Mouse (Mus musculus): ENCODE data around the gene Zfp13. TPM values are rescaled to one million over a fixed set of nuclear protein-coding genes. Genes with fewer than 3 reads are reported as not detected.

The Zfp13 gene
- polyA plus RNA-seq, 1 experiment from 2014 or later: 24.9 TPM

DNA sequence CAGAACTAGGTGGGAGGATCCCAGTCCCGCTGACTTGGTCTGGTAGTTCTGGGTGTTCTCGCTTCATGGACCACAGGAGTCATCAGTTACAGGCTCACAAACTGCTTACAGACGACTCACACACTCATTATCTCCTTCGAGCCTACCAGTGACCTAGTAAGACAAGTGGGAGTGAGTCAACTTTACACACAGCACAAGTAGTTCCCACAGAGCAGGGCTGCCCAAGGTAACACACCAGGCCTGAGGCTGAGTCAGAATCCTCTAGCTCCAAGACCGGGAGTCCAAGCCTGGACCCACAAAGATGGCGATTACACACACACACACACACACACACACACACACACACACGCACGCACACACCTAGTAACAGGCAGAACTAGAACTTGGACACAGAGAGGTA is 14.5 kb downstream of the Zfp13 start:
- peaks cover 25% of the 10 kb centered on the region for H3K4me1 ChIP-seq
- no peaks in the 10 kb centered on the region for H3K27me3 ChIP-seq
- no peak overlapping the region for H3K27ac ChIP-seq
- peak overlapping the region; percentile 73 for H3K4me3 ChIP-seq
- peak overlapping the region; percentile 85 for H3K9ac ChIP-seq
- peaks cover 19% of the 10 kb centered on the region for H3K36me3 ChIP-seq
- WGBS: 81% methylated on average over 8 of the region's 8 CpGs
- peak overlapping the region; percentile 93 for H3K4me2 ChIP-seq (replicated peaks)
- H3K9me3 ChIP-seq (replicated peaks): no peaks in the 10 kb centered on the region
- ATAC-seq (ENCODE audit: low FRiP score): no peak

DNA sequence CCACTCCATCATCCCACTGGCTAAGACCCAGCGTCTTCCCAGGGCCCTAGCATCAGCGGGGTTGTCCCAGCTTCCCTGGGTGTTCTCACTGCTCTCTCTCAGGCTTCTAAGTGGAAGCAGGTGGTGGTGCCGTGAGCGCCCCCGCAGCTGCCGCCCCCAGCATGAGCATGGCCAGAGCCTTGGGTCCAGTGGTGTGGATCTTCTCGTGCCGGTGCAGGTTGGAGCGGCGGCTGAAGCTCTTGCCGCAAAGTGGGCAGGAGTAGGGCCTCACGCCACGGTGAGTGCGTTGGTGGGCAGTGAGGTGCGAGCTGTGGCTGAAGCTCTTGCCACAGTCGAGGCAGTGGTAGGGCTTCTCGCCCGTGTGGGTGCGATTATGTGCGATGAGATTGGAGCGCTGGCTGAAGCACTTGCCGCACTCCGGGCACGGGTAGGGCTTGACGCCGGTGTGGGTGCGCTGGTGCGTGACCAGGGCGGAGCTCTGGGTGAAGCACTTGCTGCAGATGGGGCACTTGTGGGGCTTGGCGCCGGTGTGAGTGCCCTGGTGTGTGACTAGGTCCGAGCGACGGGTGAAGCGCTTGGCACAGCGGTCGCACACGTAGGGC is 23.2 kb downstream of the Zfp13 start:
- ATAC-seq (ENCODE audit: low FRiP score): no peak
- H3K9ac ChIP-seq: no peak overlapping the region
- H3K9me3 ChIP-seq (replicated peaks): no peaks in the 10 kb centered on the region
- no peak overlapping the region for H3K4me3 ChIP-seq
- 95% methylated on average over 38 of the region's 38 CpGs for WGBS
- no peak overlapping the region for H3K4me2 ChIP-seq (replicated peaks)
- peaks cover 74% of the 10 kb centered on the region for H3K36me3 ChIP-seq
- no peak overlapping the region for H3K27ac ChIP-seq
- no peaks in the 10 kb centered on the region for H3K4me1 ChIP-seq
- no peaks in the 10 kb centered on the region for H3K27me3 ChIP-seq

- WGBS: 93% methylated on average over 8 of the region's 8 CpGs
- H3K27me3 ChIP-seq: no peaks in the 10 kb centered on the region
- H3K9me3 ChIP-seq (replicated peaks): no peaks in the 10 kb centered on the region
- H3K27ac ChIP-seq: no peak overlapping the region
- no peak overlapping the region for H3K4me2 ChIP-seq (replicated peaks)
- no peak overlapping the region for H3K4me3 ChIP-seq
- no peaks in the 10 kb centered on the region for H3K4me1 ChIP-seq
- no peak overlapping the region for H3K9ac ChIP-seq
- H3K36me3 ChIP-seq: peaks cover 56% of the 10 kb centered on the region
- ATAC-seq (ENCODE audit: low FRiP score): no peak
These were observed 25.2 kb downstream of the Zfp13 start for GRCm38 (mm10) chr17:23574130-23574529.

DNA sequence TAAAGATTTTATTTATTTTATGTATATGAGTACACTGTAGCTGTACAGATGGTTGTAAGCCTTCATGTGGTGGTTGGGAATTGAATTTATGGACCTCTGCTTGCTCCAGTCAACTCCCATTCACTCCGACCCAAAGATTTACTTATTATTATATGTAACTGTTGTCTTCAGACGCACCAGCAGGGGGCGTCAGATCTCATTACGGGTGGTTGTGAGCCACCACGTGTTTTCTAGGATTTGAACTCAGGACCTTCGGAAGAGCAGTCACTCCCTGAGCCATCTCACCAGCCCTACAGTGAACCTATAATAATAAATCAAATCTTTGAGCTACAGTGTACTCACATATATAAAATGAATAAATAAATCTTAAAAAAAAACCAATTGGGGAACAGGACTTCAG is 27.2 kb downstream of the Zfp13 start:
- no peaks in the 10 kb centered on the region for H3K9me3 ChIP-seq (replicated peaks)
- peaks cover 40% of the 10 kb centered on the region for H3K36me3 ChIP-seq
- H3K4me3 ChIP-seq: no peak overlapping the region
- 79% methylated on average over 6 of the region's 6 CpGs for WGBS
- no peaks in the 10 kb centered on the region for H3K27me3 ChIP-seq
- no peaks in the 10 kb centered on the region for H3K4me1 ChIP-seq
- H3K9ac ChIP-seq: no peak overlapping the region
- no peak for ATAC-seq (ENCODE audit: low FRiP score)
- no peak overlapping the region for H3K4me2 ChIP-seq (replicated peaks)
- no peak overlapping the region for H3K27ac ChIP-seq

DNA sequence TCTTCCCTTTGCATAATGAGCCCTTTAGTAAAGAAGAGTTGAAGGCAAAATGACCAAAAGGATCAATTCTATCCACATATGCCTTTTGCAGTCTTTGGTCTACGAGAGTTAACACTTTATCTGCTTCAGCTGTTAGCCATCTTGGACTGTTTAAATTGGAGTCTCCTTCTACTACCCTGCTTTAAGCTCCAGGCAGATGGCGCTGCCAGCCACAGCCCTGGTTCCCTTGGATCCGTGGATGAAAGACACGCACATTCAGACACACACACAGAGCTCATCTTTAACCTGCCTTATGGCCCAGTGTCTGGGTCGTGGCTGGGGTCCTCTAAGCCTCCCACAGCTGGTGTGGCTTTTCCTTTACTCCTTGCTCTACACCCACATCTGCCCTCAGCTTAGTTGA is 28.2 kb downstream of the Zfp13 start:
- 27% methylated on average over 5 of the region's 5 CpGs for WGBS

DNA sequence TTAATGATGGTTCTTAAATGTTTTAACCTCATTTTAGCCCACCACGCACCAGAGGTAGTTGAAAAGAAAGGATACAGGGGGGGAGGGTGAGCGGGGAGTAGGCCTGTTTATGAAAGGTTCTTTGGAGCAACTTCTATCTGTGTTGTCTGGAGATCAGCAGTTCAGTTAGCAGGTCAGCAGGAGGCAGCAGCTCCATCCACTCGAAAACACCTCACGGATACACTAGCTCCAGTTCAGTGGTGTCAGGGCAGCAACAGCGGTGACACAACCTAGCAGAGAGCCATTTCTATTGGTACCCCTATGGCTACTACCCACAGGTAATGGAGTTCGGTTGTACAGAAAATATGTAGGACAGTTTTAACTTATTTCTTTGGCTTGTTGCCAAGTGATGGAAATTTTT is 29.3 kb downstream of the Zfp13 start:
- ATAC-seq (ENCODE audit: low FRiP score): no peak
- H3K4me2 ChIP-seq (replicated peaks): no peak overlapping the region
- H3K4me1 ChIP-seq: peaks cover 2% of the 10 kb centered on the region
- H3K9me3 ChIP-seq (replicated peaks): no peaks in the 10 kb centered on the region
- no peak overlapping the region for H3K4me3 ChIP-seq
- H3K27me3 ChIP-seq: no peaks in the 10 kb centered on the region
- no peak overlapping the region for H3K27ac ChIP-seq
- H3K36me3 ChIP-seq: peaks cover 19% of the 10 kb centered on the region
- WGBS: 44% methylated on average over 6 of the region's 6 CpGs
- H3K9ac ChIP-seq: no peak overlapping the region

More for the DNA sequence above, 28.2 kb downstream of the Zfp13 start:
- ATAC-seq (ENCODE audit: low FRiP score): no peak
- Histone ChIP-seq H3K9me3 (replicated peaks) (no peaks in the 10 kb centered on the region), H3K4me2 (replicated peaks) (no peak overlapping the region), H3K27ac (no peak overlapping the region), H3K4me1 (no peaks in the 10 kb centered on the region), H3K36me3 (peaks cover 30% of the 10 kb centered on the region), H3K4me3 (no peak overlapping the region), H3K27me3 (no peaks in the 10 kb centered on the region), H3K9ac (no peak overlapping the region)

DNA sequence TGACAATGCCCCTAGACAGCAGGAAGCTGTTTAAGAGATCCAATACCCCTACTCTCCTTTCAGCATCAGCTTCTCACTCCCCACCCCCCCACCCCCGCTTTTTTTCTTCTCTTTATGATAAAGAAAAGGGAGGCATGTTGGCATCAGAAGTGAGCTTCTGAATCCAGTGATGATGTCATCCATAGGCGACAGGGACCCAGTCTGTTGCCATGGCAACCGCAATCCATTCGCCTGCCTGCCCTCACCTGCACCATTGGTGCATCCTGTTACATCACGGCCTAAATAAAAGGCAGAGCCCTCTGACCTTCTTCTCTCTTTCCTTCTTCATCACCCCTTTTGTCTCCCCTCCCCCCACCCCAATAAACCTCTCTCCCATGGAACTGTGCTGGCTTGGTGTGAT is 30.9 kb downstream of the Zfp13 start:
- H3K4me3 ChIP-seq: no peak overlapping the region
- H3K9ac ChIP-seq: no peak overlapping the region
- WGBS: 29% methylated on average over 5 of the region's 5 CpGs
- H3K9me3 ChIP-seq (replicated peaks): no peaks in the 10 kb centered on the region
- peaks cover 7% of the 10 kb centered on the region for H3K4me1 ChIP-seq
- no peak overlapping the region for H3K4me2 ChIP-seq (replicated peaks)
- H3K36me3 ChIP-seq: peaks cover 5% of the 10 kb centered on the region; the same call in 1 of the 2 replicates
- no peaks in the 10 kb centered on the region for H3K27me3 ChIP-seq
- no peak overlapping the region for H3K27ac ChIP-seq
- ATAC-seq (ENCODE audit: low FRiP score): no peak

GRCm38 (mm10) chr17:23566787-23567186 is 32.5 kb downstream of the Zfp13 start:
- no peak overlapping the region for H3K4me3 ChIP-seq
- peaks cover 13% of the 10 kb centered on the region for H3K4me1 ChIP-seq
- 61% methylated on average over 5 of the region's 5 CpGs for whole genome bisulfite sequencing
- no peaks in the 10 kb centered on the region for H3K36me3 ChIP-seq
- no peak overlapping the region for H3K4me2 ChIP-seq (replicated peaks)
- no peak for ATAC-seq (ENCODE audit: low FRiP score)
- no peak overlapping the region for H3K9ac ChIP-seq
- no peaks in the 10 kb centered on the region for H3K27me3 ChIP-seq
- H3K27ac ChIP-seq: no peak overlapping the region
- no peaks in the 10 kb centered on the region for H3K9me3 ChIP-seq (replicated peaks)

DNA sequence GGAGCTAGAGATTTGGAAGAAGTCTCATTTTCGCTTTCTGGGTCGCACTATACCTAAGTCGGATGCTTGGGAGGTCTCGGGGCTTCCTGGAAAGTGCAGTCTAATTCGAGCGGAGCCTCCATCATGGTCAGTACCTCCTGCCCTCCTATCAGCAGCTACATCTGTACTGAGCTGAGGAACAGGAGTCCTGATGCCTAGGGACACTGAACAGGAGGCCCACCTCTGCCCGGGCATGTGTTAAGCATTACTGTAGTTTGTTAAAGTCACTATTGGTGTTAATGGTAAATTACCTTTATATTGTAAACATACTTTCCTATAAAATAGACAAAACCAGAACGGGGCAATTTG is 34.9 kb downstream of the Zfp13 start:
- peaks cover 17% of the 10 kb centered on the region for H3K36me3 ChIP-seq
- peak overlapping the region; percentile 94 for H3K27ac ChIP-seq
- peak overlapping the region; percentile 78 for H3K4me3 ChIP-seq
- H3K4me2 ChIP-seq (replicated peaks): peak overlapping the region; percentile 78
- H3K4me1 ChIP-seq: peaks cover 13% of the 10 kb centered on the region
- peak; percentile 87 for ATAC-seq (ENCODE audit: low FRiP score)
- H3K9ac ChIP-seq: peak overlapping the region; percentile 94
- 2% methylated on average over 8 of the region's 8 CpGs for WGBS
- H3K9me3 ChIP-seq (replicated peaks): no peaks in the 10 kb centered on the region
- H3K27me3 ChIP-seq: no peaks in the 10 kb centered on the region

GRCm38 (mm10) chr17:23563595-23564367 is 35.5 kb downstream of the Zfp13 start, which contains the start of gene Zfp213:
TSS of gene Zfp213 (minus strand) at chr17:23564238.
- H3K27ac ChIP-seq: peak within 1 kb of the TSS; percentile 94
- peak within 1 kb of the TSS; percentile 78 for H3K4me3 ChIP-seq
- H3K4me1 ChIP-seq: peaks cover 13% of the 10 kb centered on the region
- H3K36me3 ChIP-seq: peaks cover 23% of the 10 kb centered on the region
- peak within 1 kb of the TSS; percentile 78 for H3K4me2 ChIP-seq (replicated peaks)
- H3K9me3 ChIP-seq (replicated peaks): no peaks in the 10 kb centered on the region
- ATAC-seq (ENCODE audit: low FRiP score): peak; percentile 97
- H3K9ac ChIP-seq: peak within 1 kb of the TSS; percentile 94
- H3K27me3 ChIP-seq: no peaks in the 10 kb centered on the region
- 2% methylated on average over 58 of the region's 59 CpGs for WGBS

GRCm38 (mm10) chr17:23559767-23560166 is 39.5 kb downstream of the Zfp13 start:
- Histone ChIP-seq H3K9ac (no peak overlapping the region), H3K27ac (no peak overlapping the region), H3K4me2 (replicated peaks) (no peak overlapping the region), H3K36me3 (peaks cover 63% of the 10 kb centered on the region), H3K9me3 (replicated peaks) (no peaks in the 10 kb centered on the region), H3K4me1 (peaks cover 8% of the 10 kb centered on the region), H3K27me3 (no peaks in the 10 kb centered on the region), H3K4me3 (no peak overlapping the region)
- 62% methylated on average over 11 of the region's 11 CpGs for WGBS
- no peak for ATAC-seq (ENCODE audit: low FRiP score)

GRCm38 (mm10) chr17:23555243-23555916 is 43.9 kb downstream of the Zfp13 start:
- no peaks in the 10 kb centered on the region for H3K9me3 ChIP-seq (replicated peaks)
- peaks cover 7% of the 10 kb centered on the region for H3K4me1 ChIP-seq
- no peak overlapping the region for H3K27ac ChIP-seq
- ATAC-seq (ENCODE audit: low FRiP score): no peak
- H3K27me3 ChIP-seq: no peaks in the 10 kb centered on the region
- peaks cover 57% of the 10 kb centered on the region for H3K36me3 ChIP-seq
- no peak overlapping the region for H3K4me2 ChIP-seq (replicated peaks)
- 84% methylated on average over 7 of the region's 7 CpGs for WGBS
- no peak overlapping the region for H3K4me3 ChIP-seq
- no peak overlapping the region for H3K9ac ChIP-seq
